Mouse (Mus musculus): ENCODE measurements at regions not wholly inside any gene's neighbourhood (a gene's known extent, or its start where the extent isn't known, plus 50 kb on each side); places are given as distances from the start of the nearest gene placed in this dataset.

DNA sequence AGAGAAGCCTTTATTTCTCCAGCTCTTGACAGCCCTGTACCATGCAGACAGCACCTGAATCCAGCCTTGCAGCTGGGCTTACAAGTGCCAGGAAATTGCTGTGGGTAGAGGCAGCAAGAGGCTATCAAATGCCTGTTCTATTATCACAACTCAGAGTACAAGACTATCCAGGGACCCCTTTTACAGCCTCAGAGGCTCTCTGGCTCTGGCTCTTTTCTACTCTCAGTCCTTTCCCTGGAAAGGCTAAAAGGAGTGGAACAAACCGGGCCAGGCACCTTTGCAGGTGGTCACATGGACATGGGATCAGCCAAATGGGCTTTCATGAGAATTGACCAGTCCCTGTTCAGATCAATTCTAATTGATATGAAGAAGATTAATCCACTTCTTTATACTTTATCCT, 125.7 kb downstream of the Qrsl1 start:
- no peak for DNase-seq
- intact Hi-C loops (cut with DNase I): no loop called here

GRCm38 (mm10) chr10:43777612-43778600, 123.6 kb downstream of the Qrsl1 start:
- intact Hi-C loops (cut with DNase I): no loop called here

DNA sequence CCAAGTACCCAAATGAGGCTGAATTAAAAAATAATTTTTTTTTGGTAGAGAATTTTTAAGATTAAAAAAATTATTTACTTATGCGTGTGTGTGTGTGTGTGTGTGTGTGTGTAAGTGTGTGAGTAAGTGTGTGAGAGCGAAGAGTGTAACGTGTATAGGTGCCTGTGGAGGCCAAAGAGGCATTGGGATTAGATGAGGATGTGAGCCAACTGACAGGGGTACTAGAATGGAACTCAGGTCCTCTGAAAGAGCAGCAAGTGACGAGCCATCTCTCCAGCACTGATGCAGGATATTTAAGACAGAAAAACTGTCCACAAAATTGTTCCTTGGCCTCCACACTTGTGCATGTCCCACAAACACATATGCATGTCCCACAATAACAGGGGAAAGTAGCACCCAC, 121.0 kb downstream of the Qrsl1 start:
- DNase-seq: no peak
- intact Hi-C loops (cut with DNase I): no loop called here

More at GRCm38 (mm10) chr10:43777612-43778600, 123.6 kb downstream of the Qrsl1 start:
- DNase-seq: no peak

DNA sequence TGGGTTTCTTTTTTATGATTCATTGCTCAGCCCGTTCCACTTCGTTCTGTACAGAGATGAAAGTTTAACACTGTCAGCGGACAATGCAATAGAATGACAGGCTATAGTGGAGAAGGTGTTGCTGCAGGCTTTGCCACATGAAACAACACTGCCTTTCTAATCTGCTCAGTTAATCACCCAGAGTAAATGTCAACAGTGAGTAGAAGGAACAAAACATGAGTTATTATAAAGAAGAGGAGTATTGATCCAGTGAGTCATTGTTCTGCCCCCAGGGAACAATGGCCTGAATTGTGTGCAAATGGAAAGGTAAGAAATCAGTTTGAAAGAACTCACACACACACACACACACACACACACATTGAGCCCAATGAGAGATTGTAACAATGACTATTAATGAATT, 118.2 kb downstream of the Qrsl1 start:
- intact Hi-C loops (cut with DNase I): no loop called here
- no peak for DNase-seq

DNA sequence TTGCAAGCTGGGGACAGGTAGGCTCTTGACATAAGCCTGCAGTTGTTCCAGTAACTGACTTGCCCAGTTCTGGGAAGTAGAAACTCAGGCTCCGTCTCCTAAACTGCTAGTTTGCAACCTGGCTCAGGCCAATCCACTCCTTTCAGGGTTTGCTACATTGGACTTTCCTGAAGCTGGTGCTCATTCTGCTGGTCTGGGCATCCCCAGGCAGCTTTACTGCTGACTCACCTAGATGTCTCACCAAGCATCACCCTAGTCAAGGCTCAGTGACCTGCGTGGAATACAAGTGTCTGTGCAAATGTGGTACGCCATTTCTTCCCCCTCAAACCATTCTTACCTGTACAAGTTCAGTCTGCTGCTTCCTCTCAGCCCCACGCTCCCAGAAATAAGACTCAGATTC, 110.8 kb downstream of the Qrsl1 start:
- intact Hi-C loops (cut with DNase I): no loop called here

GRCm38 (mm10) chr10:43791525-43792021, 110.0 kb downstream of the Qrsl1 start:
- DNase-seq: no peak
- intact Hi-C loops (cut with DNase I): no loop called here

More for the DNA sequence above, 110.8 kb downstream of the Qrsl1 start:
- DNase-seq: no peak

- DNase-seq: no peak
- intact Hi-C loops (cut with DNase I): no loop called here
These were observed 108.9 kb downstream of the Qrsl1 start for GRCm38 (mm10) chr10:43792618-43793017.

DNA sequence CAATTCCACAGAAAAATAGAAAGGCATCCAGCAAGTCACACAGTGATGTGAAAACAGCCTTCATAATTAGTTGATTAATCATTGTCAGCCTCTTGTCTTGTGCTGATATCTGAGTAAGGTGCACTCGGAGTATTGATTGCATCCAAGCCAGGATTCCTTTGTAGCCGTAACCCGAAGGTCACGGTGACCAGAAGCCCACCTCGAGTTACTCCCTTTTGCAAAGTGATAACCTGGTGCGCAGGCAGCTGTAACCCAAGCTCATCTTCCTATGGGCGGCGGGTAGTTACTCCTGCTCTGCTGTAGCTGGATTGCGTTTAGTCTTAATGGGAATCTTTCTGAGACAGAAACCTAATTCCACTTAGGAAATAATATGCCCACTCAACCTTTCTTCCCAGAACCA, 107.0 kb downstream of the Qrsl1 start:
- DNase-seq: no peak
- intact Hi-C loops (cut with DNase I): no loop called here

DNA sequence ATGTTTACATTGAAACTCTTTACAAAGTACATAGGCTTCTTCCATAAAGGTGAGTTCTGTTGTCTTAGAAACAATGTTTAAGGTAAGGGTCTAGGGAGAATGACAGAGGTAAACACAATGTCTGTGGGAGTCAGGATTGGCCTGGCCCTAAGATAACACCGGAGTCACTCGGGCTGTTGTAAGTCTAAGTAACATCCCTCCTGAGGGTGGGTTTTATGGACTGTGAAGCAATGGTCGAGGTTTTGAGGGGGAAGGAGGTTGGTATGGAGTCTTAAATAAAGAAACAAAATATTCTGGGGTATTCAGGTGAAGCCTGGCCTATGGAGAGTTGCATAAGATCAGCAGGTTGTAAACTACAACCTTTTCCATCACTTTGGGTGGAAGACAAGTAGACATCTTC, 101.5 kb downstream of the Qrsl1 start:
- intact Hi-C loops (cut with DNase I): no loop called here

GRCm38 (mm10) chr10:43815291-43815690, 86.3 kb downstream of the Qrsl1 start:
- DNase-seq: no peak
- intact Hi-C loops (cut with DNase I): no loop called here

More for the DNA sequence above, 101.5 kb downstream of the Qrsl1 start:
- no peak for DNase-seq

DNA sequence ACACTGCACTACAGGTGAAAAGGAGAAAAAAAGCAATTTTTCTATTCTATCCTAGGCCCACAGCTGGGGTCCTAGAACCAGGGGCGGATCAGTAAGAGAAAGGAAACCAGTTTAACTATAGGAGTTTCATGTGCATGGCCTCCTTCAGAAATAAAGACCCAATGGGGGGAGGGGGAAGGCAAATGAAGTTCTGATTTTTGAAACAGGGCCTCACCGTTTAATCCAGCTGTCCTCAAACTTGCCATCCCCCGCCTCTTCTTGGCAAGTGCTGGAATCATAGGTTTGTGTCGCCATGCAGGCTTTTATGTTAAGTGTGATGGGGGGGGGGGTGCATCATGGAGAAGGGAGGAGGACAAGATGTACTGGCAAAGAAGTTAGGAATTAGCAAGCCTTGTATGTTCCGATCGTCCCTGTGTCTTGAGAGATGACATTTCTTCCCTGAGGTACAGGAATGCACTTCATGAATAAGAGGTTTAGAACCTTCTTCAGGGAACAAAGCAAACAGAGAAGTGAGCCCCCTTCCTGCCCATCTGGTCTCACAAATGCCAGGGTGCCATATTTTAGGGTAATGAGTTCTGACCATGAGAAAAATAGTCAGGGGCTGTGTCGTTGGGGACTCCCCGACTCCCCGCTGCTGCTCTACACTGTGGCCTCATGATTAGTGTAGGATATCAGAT, 83.9 kb downstream of the Qrsl1 start:
- no peak for DNase-seq
- intact Hi-C loops (cut with DNase I): no loop called here

DNA sequence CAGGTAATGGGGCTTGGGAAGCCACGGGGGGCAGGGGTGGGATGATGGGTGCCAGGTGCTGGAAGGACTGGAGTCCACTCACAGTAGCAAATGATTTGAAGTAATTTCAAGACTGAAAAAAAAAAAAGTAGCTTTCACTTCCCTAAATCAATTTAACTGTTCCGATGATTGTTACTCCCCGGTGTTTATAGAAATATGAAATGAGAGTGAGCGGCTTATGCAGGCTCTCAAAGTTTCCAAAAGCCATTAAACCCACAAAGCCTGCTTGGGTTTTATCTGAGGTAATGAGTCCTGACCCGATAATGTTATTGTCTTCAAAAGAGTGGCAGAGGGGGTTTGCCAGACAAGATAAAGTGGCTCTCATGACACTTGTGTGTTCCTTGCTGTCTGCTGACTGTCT, 82.9 kb downstream of the Qrsl1 start:
- no peak for DNase-seq
- intact Hi-C loops (cut with DNase I): no loop called here

DNA sequence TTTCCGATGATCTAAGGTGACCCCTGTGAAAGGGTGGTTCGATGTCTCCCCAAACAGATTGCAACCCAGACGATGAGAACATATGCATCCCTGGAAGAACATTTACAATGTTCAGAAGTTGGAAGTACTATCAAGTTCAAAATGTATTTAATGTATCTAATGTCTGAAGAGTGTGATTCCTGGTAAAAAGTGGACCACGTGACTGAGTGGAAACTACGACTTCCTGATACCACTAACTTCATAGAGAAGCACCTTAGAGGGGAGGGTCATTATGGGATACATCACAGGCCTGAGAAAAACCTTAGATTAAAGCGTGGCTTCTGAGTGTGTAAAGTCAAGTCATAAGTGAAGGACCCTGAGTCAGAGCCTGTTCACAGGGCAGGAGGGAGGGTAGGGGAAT, 82.1 kb downstream of the Qrsl1 start:
- intact Hi-C loops (cut with DNase I): no loop called here
- no peak for DNase-seq

DNA sequence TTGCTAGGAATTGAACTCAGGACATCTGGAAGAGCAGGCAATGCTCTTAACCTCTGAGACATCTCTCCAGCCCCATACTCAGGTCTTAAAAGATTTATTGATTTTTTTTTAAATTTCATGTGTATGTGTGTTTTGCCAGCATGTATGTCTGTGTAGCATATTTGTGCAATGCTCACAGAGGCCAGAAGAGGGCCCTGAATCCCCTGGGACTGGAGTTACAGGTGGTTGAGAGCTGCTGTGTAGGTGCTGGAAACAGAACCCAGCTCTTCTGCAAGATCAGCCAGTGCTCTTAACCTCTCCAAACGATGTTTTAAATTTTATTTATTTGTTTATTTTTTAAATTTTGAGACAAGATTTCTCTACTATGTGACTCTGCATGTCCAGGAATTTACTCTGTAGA, 78.9 kb downstream of the Qrsl1 start:
- intact Hi-C loops (cut with DNase I): no loop called here
- no peak for DNase-seq

DNA sequence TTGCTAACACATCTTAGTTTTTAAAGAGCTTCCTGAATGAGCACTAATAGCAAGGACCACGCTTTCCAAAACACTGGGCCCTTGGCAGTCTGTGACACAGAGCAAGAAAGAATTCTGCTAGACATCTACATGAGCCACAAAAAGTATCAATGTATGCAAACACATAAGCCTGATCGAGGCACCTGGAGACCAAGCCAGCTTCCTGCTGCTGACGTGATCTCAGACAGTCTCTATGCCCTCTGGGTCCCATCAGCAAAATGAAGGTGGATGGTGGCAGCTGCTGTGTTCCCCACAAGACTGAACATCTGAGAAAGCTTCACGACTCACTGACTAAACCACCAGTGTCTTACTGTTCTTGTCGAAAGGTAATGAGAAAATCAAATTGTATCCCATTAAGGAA, 77.5 kb downstream of the Qrsl1 start:
- DNase-seq: no peak
- intact Hi-C loops (cut with DNase I): no loop called here
